Mouse (Mus musculus) intestine, postnatal 0 days (tissue): Measurements from ENCODE around the gene Ssxb5. TPM values are rescaled to one million over a fixed set of nuclear protein-coding genes. Genes with fewer than 3 reads are reported as not detected.
"Not testable (repeated sequence)": the region's sequence is repeated elsewhere in the genome, so short reads cannot be mapped to it uniquely, and the experiment has no call there.

Experiments used
- ATAC-seq: fragments of 200-750 bp; cut with Nextera tagmentation; 2 replicates; pipeline ENCODE4 v1.8.0; 2017; ENCODE audit warnings: mild to moderate bottlenecking, moderate TSS enrichment, moderate library complexity
- H3K27ac ChIP-seq: fragments of 300-500 bp; sonication (generic); 2 replicates; pipeline ENCODE4 v1.5.1; 2014; ENCODE audit warnings: mild to moderate bottlenecking, low read depth, low read length, moderate library complexity
- H3K27me3 ChIP-seq: fragments of 300-500 bp; sonication (generic); replicated peaks from 2 replicates; pipeline ENCODE4 v1.6.1; 2014; ENCODE audit warnings: low read length, mixed read lengths; ENCODE audit not compliant: control insufficient read depth, insufficient read depth
- H3K36me3 ChIP-seq: fragments of 300-500 bp; sonication (generic); 2 replicates; pipeline ENCODE4 v1.6.1; 2014; ENCODE audit warnings: mild to moderate bottlenecking, moderate library complexity; ENCODE audit not compliant: control insufficient read depth, insufficient read depth
- H3K4me1 ChIP-seq: fragments of 300-500 bp; sonication (generic); replicated peaks from 2 replicates; pipeline ENCODE4 v1.6.1; 2014; ENCODE audit warnings: antibody characterized with exemption, low read length, mixed read lengths; ENCODE audit not compliant: control insufficient read depth, insufficient read depth
- H3K4me2 ChIP-seq: fragments of 300-500 bp; sonication (generic); replicated peaks from 2 replicates; pipeline ENCODE4 v1.6.1; 2014; ENCODE audit warnings: low read depth, mild to moderate bottlenecking, moderate library complexity
- H3K4me3 ChIP-seq: fragments of 300-500 bp; sonication (generic); 2 replicates; pipeline ENCODE4 v1.5.1; 2014; ENCODE audit warnings: low read depth, low read length
- H3K9ac ChIP-seq: fragments of 300-500 bp; sonication (generic); 2 replicates; pipeline ENCODE4 v1.6.1; 2014; ENCODE audit warnings: mild to moderate bottlenecking, low read depth, low read length
- H3K9me3 ChIP-seq: fragments of 300-500 bp; sonication (generic); 2 replicates; pipeline ENCODE4 v1.6.1; 2016; ENCODE audit warnings: mixed run types; ENCODE audit not compliant: control insufficient read depth
- CTCF ChIP-seq: sonication (generic); IDR thresholded peaks from 2 replicates; pipeline ENCODE4 v1.5.1; 2016; ENCODE audit warnings: low read depth, mild to moderate bottlenecking, control low read depth, antibody characterized with exemption, moderate library complexity
- WGBS: fragments of 180-500 bp; shearing (Covaris S2); extraction: QIAGEN DNeasy Blood & Tissue Kit; methylation state at CpG from one replicate; pipeline ENCODE4 v1.1.7; 2014; 5-methylcytosine and 5-hydroxymethylcytosine counted together
- polyA plus RNA-seq: library from polyadenylated mRNA; unstranded; fragments of >200 nt; fragmentation: Nextera tagmentation; extraction: Ambion mirVana; gene quantifications from 2 replicates; pipeline ENCODE4 v1.2.1, GENCODE M21; 2015

Gene Ssxb5
- polyA plus RNA-seq = not detected in 2 replicates

- not testable (repeated sequence) for H3K9me3 ChIP-seq
- WGBS = 72% methylated on average over 4 of the region's 4 CpGs
Measured at GRCm38 (mm10) chrX:8803391-8803790, at the start of gene Ssxb5. Gene Ssxb5, plus strand, starts transcription at chrX:8803691.

GRCm38 (mm10) chrX:8832043-8832442, 28.6 kb downstream of the Ssxb5 start:
- no peak overlapping the region for H3K4me2 ChIP-seq
- no peaks in the 10 kb centered on the region for H3K36me3 ChIP-seq
- H3K4me1 ChIP-seq = no peaks in the 10 kb centered on the region
- TF ChIP-seq CTCF = peak; percentile 69
- H3K9ac ChIP-seq = no peak overlapping the region
- H3K27ac ChIP-seq = no peak overlapping the region
- H3K9me3 ChIP-seq = no peaks in the 10 kb centered on the region
- no peak for ATAC-seq
- no peaks in the 10 kb centered on the region for H3K27me3 ChIP-seq
- no peak overlapping the region for H3K4me3 ChIP-seq

More at GRCm38 (mm10) chrX:8803391-8803790, at the start of gene Ssxb5:
- not testable (repeated sequence) for H3K4me3 ChIP-seq, H3K9ac ChIP-seq, H3K27me3 ChIP-seq, H3K36me3 ChIP-seq, ATAC-seq, H3K4me1 ChIP-seq, H3K27ac ChIP-seq, H3K4me2 ChIP-seq

GRCm38 (mm10) chrX:8843694-8844093, 40.2 kb downstream of the Ssxb5 start, which contains the start of gene Gm6592:
Gene Gm6592, plus strand, starts transcription at chrX:8843994.
- H3K36me3 ChIP-seq = no peaks in the 10 kb centered on the region
- H3K4me1 ChIP-seq = no peaks in the 10 kb centered on the region
- no peak for ATAC-seq
- H3K27me3 ChIP-seq = no peaks in the 10 kb centered on the region
- 78% methylated on average over 1 of the region's 1 CpGs for WGBS
- H3K4me2 ChIP-seq = no peak within 1 kb of the TSS
- no peak for TF ChIP-seq CTCF
- H3K9me3 ChIP-seq = no peaks in the 10 kb centered on the region
- no peak within 1 kb of the TSS for H3K27ac ChIP-seq
- H3K9ac ChIP-seq = no peak within 1 kb of the TSS
- H3K4me3 ChIP-seq = no peak within 1 kb of the TSS

DNA sequence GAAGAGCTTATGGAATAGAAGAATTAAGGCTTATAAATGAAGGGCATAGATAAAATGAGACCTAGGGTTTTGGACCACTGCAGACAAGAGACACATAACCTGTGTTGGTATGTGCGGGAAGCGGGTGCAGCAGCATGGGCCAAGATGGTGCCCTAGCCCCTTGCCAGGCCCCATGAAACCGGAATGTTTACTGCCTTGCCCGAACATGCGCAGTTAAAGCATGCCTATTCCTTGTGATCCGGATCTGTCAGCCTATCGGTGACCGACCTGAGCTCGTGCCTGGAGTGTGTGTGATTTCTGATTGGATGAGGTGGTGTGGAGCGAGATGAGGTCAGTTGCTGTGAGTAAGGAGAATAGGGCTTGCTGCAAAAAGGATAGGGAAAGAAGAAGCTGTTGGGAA, 49.0 kb downstream of the Ssxb5 start:
- ATAC-seq = no peak

More for the DNA sequence above, 49.0 kb downstream of the Ssxb5 start:
- H3K27me3 ChIP-seq = no peaks in the 10 kb centered on the region
- no peak overlapping the region for H3K4me2 ChIP-seq
- no peaks in the 10 kb centered on the region for H3K9me3 ChIP-seq
- TF ChIP-seq CTCF = no peak
- WGBS = 92% methylated on average over 10 of the region's 10 CpGs
- no peak overlapping the region for H3K27ac ChIP-seq
- no peak overlapping the region for H3K9ac ChIP-seq
- no peaks in the 10 kb centered on the region for H3K36me3 ChIP-seq
- H3K4me1 ChIP-seq = no peaks in the 10 kb centered on the region
- no peak overlapping the region for H3K4me3 ChIP-seq

Other genes with a start within 250 kb of the Ssxb5 start
- not detected in 2 replicates for gene Ssxb3, start 211.9 kb upstream of the Ssxb5 start, polyA plus RNA-seq
- not detected in 2 replicates for gene Ssxb8, start 112.8 kb upstream of the Ssxb5 start, polyA plus RNA-seq
- not detected in 2 replicates for gene Ssx9, start 55.3 kb upstream of the Ssxb5 start, polyA plus RNA-seq
- not detected in 2 replicates for gene Gm6592, start 40.3 kb downstream of the Ssxb5 start, polyA plus RNA-seq
- gene Gm5751, start 70.6 kb downstream of the Ssxb5 start, polyA plus RNA-seq = not detected in 2 replicates
- 1.9 and 2.3 TPM in 2 replicates for gene B630019K06Rik, start 88.7 kb downstream of the Ssxb5 start, polyA plus RNA-seq
- gene Fthl17b, start 159.3 kb downstream of the Ssxb5 start, polyA plus RNA-seq = not detected in 2 replicates
- gene Fthl17c, start 172.9 kb downstream of the Ssxb5 start, polyA plus RNA-seq = not detected in 2 replicates
- gene Fthl17d, start 183.1 kb downstream of the Ssxb5 start, polyA plus RNA-seq = not detected in 2 replicates
- gene Fthl17e, start 229.8 kb downstream of the Ssxb5 start, polyA plus RNA-seq = not detected in 2 replicates